In genomic region chr10:125494489-125494888, GRCm38 (mm10) we compare ENCODE assay signal across 14 mouse cellular contexts.
"Had no signal": no experiment of that assay in that cellular context is flagged by ENCODE, and none has a peak within 500 bp of the region (broad histone marks: within the 10 kb centered on the region; RNA-seq: fewer than 3 reads in every experiment).

No protein-coding gene starts in this region.

- H3K4me1 ChIP-seq: megakaryocyte, embryonic 14.5 days; midbrain, embryonic 13.5 days; midbrain, embryonic 15.5 days; stomach, embryonic 15.5 days had no signal

- H3K4me2 ChIP-seq: lung, embryonic 14.5 days; midbrain, embryonic 11.5 days; midbrain, embryonic 13.5 days; midbrain, embryonic 15.5 days; neural tube, embryonic 12.5 days; stomach, embryonic 15.5 days had no signal

- H3K36me3 ChIP-seq: midbrain, embryonic 13.5 days; midbrain, embryonic 15.5 days; neural tube, embryonic 12.5 days; stomach, embryonic 15.5 days had no signal

- H3K4me3 ChIP-seq: megakaryocyte, embryonic 14.5 days; midbrain, embryonic 13.5 days; midbrain, embryonic 15.5 days; neural tube, embryonic 12.5 days; stomach, embryonic 15.5 days had no signal

- H3K27ac ChIP-seq: liver, embryonic 14.5 days; macrophage; midbrain, embryonic 13.5 days; midbrain, embryonic 15.5 days; neural tube, embryonic 12.5 days; stomach, embryonic 15.5 days; stomach, postnatal 0 days had no signal

- H3K27me3 ChIP-seq: megakaryocyte, embryonic 14.5 days; midbrain, embryonic 13.5 days; midbrain, embryonic 15.5 days; neural tube, embryonic 12.5 days; stomach, embryonic 15.5 days had no signal

- ATAC-seq: midbrain, embryonic 13.5 days; midbrain, embryonic 15.5 days had no signal

- DNase-seq: lung, embryonic 14.5 days; right cerebral cortex, postnatal 14 days; thymus, adult 2 months; thymus, postnatal 25 days; thymus, postnatal 4 days had no signal

- H3K9ac ChIP-seq: liver, embryonic 14.5 days; lung, embryonic 14.5 days; midbrain, embryonic 13.5 days; midbrain, embryonic 15.5 days; neural tube, embryonic 12.5 days; stomach, embryonic 15.5 days had no signal

- H3K9me3 ChIP-seq: megakaryocyte, embryonic 14.5 days; midbrain, embryonic 13.5 days; midbrain, embryonic 15.5 days; neural tube, embryonic 12.5 days; stomach, embryonic 15.5 days had no signal
